Mouse (Mus musculus) layer of hippocampus, postnatal 14 days (tissue): ENCODE measurements around the gene Cdk2ap1. TPM values are rescaled to one million over a fixed set of nuclear protein-coding genes. Genes with fewer than 3 reads are reported as not detected.
"Not testable (repeated sequence)": the region's sequence is repeated elsewhere in the genome, so short reads cannot be mapped to it uniquely, and the experiment has no call there.

Source experiments
- DNase-seq, 2 experiments: peaks; one replicate each; pipeline ENCODE4 v3.0.0; 2021 to 2022; ENCODE audit warnings: low spot score in 2 of 2, mixed read lengths in 1 of 2
- total RNA-seq, 2 experiments: library from RNA; stranded (reverse); gene quantifications; 2 replicates each; pipeline ENCODE4 v1.2.3; 2021

Gene Cdk2ap1
- total RNA-seq, 2 experiments from 2014 or later: 95.4 to 99.6 TPM

GRCm38 (mm10) chr5:124352141-124352920 is 10.6 kb downstream of the Cdk2ap1 start:
- peak; percentile 75 to 86 for DNase-seq

DNA sequence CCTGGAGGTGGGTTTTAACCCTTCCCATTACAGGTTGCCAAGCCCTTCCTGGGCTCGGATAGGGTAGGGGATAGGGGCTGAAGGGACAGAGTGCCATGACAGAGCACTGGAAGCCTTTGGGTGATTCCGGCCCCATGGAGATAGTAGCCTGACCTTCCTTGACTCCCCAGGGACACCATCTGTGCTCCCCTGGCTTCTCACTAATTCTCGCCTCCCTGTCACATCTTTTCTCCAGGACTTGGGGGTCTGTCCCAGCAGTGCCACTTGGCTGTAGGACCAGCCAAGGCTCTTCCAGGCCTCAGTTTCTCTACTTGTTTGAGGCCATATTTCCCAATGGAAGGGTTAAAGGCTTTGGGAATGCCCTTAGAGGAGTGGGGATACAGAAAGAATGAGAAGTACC is 11.3 kb downstream of the Cdk2ap1 start:
- no peak for DNase-seq

GRCm38 (mm10) chr5:124351111-124351560 is 11.7 kb downstream of the Cdk2ap1 start:
- peak; percentile 71 to 83 for DNase-seq

DNA sequence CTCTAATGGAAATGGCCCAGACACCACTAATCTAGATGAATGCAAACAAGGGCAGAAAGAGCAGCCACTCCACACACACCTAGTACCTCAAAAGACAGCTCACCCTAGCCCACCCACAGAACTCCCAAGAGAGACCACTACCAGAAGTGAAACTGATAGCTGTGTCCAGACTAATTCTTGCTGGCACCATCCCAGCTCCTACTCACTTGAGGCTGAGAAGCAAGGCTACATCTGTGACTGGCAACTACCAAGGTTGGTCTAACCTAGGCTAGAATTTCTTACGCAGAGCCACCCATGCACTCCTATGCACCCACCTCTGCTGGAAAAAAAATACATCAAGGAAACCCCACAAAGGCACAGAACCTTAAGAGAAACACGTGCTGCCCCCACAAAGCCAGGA is 12.5 kb downstream of the Cdk2ap1 start:
- no peak for DNase-seq

DNA sequence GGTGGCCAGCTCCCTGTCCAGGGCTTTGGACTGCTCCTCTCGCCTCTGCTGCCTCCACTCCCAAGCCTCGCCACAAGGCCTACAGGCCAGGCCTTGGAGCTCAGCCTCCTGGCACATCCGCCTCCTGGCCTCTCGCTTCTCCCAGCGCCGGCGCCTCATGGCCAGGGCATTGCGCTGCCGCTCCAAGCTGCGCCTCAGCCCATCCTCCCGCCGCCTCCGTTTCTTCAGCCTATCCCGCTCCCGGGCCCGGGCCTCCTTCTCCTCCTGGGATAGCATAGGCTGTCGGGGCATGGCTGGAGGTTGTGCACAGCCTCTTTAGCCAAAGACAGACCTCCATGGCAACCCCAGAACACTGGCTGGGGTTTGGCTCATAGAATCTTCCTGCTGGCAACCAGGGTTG is 13.7 kb downstream of the Cdk2ap1 start:
- DNase-seq: peak in 1 of 2 experiments; percentile 52

- DNase-seq: no peak
Measured at GRCm38 (mm10) chr5:124342897-124343296, 20.0 kb downstream of the Cdk2ap1 start.

DNA sequence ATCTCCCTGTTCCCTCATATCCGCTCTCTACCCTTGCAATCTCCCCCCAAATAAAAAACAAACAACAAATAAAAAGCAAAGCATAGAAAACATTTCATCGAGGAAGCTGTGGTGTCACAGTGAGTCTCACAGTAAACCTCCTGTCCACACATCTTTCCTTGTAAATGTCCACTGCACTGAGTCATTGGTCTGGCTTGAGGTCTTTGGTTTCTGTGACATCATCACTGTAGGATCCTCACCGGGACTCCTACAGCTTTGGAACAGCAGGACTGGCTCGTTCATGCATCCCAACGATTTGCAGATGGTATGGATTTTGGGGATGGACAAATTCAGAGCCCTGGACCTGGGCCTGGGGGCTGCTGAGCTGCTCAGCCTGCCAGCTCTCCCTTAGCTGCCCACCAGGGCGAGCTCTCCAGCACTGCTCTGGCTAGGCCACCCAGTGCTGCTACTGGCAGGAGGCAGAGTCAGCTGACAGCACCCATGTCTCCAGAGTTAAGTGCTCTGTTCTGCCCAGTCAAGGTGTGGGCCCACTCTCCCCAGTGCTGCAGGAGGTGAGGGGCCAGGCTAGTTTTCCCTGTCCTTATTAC is 21.0 kb downstream of the Cdk2ap1 start:
- not testable (repeated sequence) for DNase-seq

DNA sequence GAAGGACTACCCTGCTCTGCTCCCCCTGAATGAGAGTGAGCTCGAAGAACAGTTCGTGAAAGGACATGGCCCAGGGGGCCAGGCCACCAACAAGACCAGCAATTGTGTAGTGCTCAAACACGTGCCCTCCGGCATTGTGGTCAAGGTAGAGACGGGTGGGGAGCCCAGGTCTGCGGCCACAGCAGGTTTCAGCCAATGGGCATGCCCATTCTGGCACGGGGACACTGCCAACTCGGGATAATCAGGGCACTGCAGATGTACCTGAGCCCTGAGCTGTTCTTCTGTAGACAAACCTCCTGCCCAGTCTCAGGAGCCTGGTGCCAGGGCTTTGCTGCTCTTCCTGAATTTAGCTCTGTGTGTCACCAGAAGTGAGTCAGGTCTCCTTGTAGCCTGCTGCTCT is 24.1 kb downstream of the Cdk2ap1 start:
- DNase-seq: no peak

DNA sequence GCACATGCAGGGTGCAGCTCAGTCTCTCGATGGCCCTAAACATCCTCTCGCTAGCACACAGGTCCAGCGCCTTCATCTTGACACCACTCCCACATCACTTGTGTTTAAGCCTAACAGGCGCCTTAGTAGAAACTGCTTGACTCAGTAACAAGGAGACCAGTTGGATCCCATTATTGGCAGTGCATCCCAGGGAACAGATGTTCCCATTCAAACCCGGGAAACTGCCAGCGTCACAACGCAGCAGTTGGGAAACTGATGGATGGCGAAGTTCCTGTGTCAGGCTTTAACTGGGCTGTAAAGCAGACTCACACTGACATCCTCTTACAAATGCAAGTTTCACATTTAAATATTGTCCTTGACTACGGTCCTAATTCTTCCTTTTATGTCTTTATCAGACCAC is 25.0 kb downstream of the Cdk2ap1 start:
- DNase-seq: peak; percentile 58 to 77

GRCm38 (mm10) chr5:124337103-124337502 is 25.8 kb downstream of the Cdk2ap1 start:
- no peak for DNase-seq

- peak; percentile 70 to 88 for DNase-seq
Measured at GRCm38 (mm10) chr5:124334392-124334791, 28.5 kb downstream of the Cdk2ap1 start.

DNA sequence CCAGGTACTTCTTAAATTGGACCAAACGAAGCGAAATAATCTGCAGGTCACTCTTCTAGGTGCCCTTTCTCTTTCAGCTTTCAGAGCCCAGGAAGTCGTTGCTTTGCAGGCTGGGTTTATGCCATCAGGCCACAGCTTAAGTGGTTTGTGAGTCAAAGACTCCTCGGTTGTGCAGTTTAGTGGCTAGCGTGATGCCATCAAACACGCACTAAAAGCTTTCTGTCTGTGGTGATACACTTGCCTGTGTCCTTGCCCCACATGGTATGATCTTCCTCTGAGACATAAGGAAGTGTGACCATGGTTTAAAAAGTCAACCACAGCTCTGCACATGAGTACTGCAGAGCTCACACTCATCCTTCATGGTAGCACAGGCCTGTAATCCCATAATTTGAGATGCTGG is 32.8 kb downstream of the Cdk2ap1 start:
- DNase-seq: no peak

GRCm38 (mm10) chr5:124327510-124328364 is 35.1 kb downstream of the Cdk2ap1 start, which contains the start of the genes Mphosph9 and 2810006K23Rik:
Mphosph9 (minus strand) TSS chr5:124327972.
2810006K23Rik (plus strand) TSS chr5:124328089.
- peak; percentile 100 for DNase-seq

DNA sequence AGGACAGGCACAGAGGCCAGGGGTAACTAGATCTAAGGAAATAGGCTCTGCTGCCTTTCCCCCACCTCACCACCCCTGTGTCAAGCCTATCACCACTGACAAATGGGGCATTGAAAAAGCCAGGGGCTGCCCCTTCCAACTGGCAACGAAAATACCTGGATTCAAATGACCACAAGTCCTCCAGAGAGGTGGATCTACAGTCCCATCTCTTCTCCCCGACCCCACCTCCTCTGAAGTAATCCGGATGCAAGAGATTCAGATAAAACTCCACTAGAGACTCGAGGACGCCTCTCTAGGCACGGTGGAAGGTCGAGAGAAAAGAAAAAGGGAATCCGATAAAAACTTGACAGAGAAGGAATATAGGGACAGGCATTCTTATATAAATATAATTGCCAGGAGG is 36.1 kb downstream of the Cdk2ap1 start:
- DNase-seq: no peak

DNA sequence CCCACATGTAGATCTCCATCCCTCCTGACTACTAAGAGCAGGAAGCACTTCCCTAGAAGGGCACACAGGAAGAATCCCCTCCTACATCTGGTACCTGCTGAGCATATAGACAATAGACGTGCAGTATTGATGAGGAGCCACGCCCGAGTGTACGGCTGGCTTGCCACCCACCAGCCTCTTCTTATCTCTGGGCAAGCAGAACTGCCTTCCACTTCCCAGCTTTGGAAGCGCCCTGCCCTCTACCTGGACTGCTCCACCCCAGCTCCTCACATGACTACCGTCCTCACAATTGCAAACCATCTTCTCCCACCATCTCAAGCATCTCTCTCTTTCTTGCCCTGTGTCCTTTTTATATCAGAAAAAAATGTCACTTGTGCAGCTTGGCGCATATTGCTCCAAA is 45.2 kb downstream of the Cdk2ap1 start:
- no peak for DNase-seq

DNA sequence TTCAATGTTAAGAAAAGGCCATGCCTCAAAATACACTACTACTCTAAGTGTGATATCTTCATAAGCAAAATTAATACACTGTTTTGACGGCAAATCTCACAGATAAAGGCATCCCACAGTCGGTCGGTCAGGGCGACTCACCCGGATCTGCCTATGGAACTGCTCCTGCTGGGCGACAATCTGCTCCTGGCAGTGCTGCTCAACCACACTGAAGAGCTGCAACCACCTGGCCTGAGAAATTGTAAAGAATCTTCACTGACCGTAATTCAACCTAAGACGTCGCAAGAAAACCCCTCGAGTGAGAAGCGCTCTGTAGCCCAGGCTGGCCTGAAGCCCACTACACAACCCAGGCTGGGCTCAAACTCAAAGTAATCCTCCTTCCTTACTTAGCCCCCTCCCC is 46.9 kb downstream of the Cdk2ap1 start:
- DNase-seq: no peak

GRCm38 (mm10) chr5:124315498-124315897 is 47.4 kb downstream of the Cdk2ap1 start:
- DNase-seq: no peak

DNA sequence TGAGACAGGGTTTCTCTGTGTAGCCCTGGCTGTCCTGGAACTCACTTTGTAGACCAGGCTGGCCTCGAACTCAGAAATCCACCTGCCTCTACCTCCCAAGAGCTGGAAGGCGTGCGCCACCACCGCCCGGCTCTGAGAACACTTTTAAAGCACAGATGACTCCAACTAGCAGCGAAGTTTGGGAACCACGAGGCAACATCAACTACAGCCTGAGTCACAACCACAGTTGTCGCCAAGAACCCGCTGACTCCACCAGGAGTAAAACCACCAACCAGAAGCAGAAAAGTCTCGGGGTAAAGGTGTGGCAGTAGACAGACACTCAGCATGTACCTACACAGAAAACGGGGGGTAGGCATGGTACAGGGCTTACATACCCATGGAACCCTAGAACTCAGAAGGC is 52.8 kb downstream of the Cdk2ap1 start:
- DNase-seq: no peak

DNA sequence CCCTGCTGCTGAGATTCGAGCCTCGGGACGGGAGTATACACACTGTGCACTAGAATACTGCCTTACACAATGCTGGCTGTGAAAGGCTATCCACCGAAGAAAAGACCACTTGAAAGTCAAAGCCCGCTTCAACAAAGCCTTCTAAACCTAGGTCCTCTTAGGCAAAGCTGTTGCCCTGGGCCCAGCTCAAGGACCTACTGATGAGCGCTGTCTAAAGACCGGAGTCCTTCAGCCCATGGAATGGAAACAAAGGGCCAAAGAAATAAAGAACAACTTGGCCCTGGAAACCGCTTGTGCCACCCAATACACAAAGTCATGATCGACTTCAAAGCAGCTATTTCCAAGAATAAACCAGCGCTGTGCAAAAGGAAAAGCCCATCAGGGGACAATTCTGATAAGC is 53.7 kb downstream of the Cdk2ap1 start:
- DNase-seq: no peak

DNA sequence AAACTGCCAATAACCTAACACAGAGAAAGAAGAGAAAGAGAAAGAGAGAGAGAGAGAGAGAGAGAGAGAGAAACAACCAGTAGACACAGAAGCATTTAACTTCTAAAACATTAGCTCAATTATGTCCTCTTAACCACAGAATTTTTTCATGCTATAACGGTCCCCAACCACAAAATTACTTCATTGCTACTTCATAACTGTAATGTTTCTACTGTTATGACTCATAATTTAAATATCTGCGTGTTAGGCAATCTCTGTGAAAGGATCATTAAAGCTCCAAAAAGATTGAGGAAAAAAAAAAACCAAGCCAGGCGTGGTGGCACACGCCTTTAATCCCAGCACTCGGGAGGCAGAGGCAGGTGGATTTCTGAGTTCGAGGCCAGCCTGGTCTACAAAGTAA is 60.0 kb downstream of the Cdk2ap1 start:
- DNase-seq: not testable (repeated sequence)

DNA sequence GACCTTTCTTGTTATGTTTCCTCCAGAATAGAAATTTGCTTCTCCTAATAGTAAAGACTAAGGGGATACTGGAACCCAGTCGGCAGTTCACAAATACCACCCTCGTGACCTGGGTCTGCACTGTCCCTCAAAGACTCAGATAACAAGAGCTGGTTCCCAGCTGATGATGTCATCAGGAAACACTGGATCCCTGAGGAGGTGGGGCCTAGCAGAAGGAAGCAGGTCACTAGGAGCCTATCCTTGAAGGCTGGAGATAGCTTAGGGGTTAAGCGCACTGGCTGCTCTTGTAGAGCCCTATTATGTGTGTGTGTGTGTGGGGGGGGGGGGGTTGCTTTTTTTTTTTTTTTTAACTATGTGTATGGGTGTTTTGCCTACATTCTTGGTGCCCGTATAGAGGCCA is 62.8 kb downstream of the Cdk2ap1 start:
- no peak for DNase-seq

DNA sequence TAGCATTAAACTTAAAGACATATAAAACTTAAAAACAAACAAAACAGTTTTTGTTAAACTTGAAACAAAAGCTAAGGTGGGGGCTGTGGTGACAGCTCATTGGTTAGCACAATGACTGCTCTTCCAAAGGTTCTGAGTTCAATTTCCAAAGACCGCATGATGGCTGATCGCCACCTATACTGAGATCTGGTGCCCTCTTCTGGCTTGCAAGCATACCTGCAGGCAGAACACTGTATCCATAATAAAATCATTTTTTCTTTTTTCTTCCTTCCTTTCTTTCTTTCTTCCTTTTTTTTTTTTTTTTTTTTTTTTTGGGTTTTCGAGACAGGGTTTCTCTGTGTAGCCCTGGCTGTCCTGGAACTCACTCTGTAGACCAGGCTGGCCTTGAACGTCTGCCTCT is 63.6 kb downstream of the Cdk2ap1 start:
- DNase-seq: not testable (repeated sequence)
